Mouse (Mus musculus) heart, adult 9 months (tissue): Measurements from ENCODE around the gene Etv6.

Experiments used
- DNase-seq, 2 experiments: peaks; one replicate each; pipeline ENCODE4 v3.0.0; 2022; ENCODE audit warnings: low spot score in 2 of 2

The Etv6 gene

GRCm38 (mm10) chr6:134075031-134075430, 39.5 kb downstream of the Etv6 start:
- DNase-seq: no peak

GRCm38 (mm10) chr6:134078016-134078415, 42.5 kb downstream of the Etv6 start:
- DNase-seq: peak; percentile 46 to 68

- no peak for DNase-seq
These were observed 43.6 kb downstream of the Etv6 start for GRCm38 (mm10) chr6:134079112-134079511.

GRCm38 (mm10) chr6:134079563-134079962, 44.1 kb downstream of the Etv6 start:
- no peak for DNase-seq

GRCm38 (mm10) chr6:134080946-134081345, 45.4 kb downstream of the Etv6 start:
- DNase-seq: no peak

GRCm38 (mm10) chr6:134082229-134082920, 46.9 kb downstream of the Etv6 start:
- no peak for DNase-seq

GRCm38 (mm10) chr6:134083428-134083827, 47.9 kb downstream of the Etv6 start:
- DNase-seq: no peak

GRCm38 (mm10) chr6:134086351-134086750, 50.9 kb downstream of the Etv6 start:
- DNase-seq: no peak

GRCm38 (mm10) chr6:134087709-134088108, 52.2 kb downstream of the Etv6 start:
- no peak for DNase-seq

- peak in 1 of 2 experiments; percentile 51 for DNase-seq
These were observed 54.3 kb downstream of the Etv6 start for GRCm38 (mm10) chr6:134089671-134090377.

GRCm38 (mm10) chr6:134090378-134090692, 54.8 kb downstream of the Etv6 start:
- no peak for DNase-seq

- no peak for DNase-seq
These were observed 55.4 kb downstream of the Etv6 start for GRCm38 (mm10) chr6:134090875-134091274.

- no peak for DNase-seq
These were observed 55.9 kb downstream of the Etv6 start for GRCm38 (mm10) chr6:134091398-134091801.

GRCm38 (mm10) chr6:134094066-134094465, 58.6 kb downstream of the Etv6 start:
- no peak for DNase-seq

- no peak for DNase-seq
These were observed 59.1 kb downstream of the Etv6 start for GRCm38 (mm10) chr6:134094620-134095019.

GRCm38 (mm10) chr6:134095582-134095981, 60.1 kb downstream of the Etv6 start:
- no peak for DNase-seq

GRCm38 (mm10) chr6:134099976-134100743, 64.7 kb downstream of the Etv6 start:
- no peak for DNase-seq

- no peak for DNase-seq
These were observed 66.9 kb downstream of the Etv6 start for GRCm38 (mm10) chr6:134102396-134102795.

GRCm38 (mm10) chr6:134103519-134103918, 68.0 kb downstream of the Etv6 start:
- no peak for DNase-seq

GRCm38 (mm10) chr6:134105514-134106201, 70.2 kb downstream of the Etv6 start:
- peak in 1 of 2 experiments; percentile 48 for DNase-seq

GRCm38 (mm10) chr6:134107696-134108095, 72.2 kb downstream of the Etv6 start:
- DNase-seq: no peak

GRCm38 (mm10) chr6:134109675-134110074, 74.2 kb downstream of the Etv6 start:
- DNase-seq: no peak
